Mouse (Mus musculus) kidney, postnatal 0 days (tissue): ENCODE measurements around the gene Mrpl45. TPM values are rescaled to one million over a fixed set of nuclear protein-coding genes. Genes with fewer than 3 reads are reported as not detected.

ENCODE experiments used
- ATAC-seq: fragments of 200-750 bp; cut with Nextera tagmentation; replicated peaks from 2 replicates; pipeline ENCODE4 v1.8.0; 2017; ENCODE audit warnings: low read depth, moderate number of reproducible peaks, moderate TSS enrichment, moderate library complexity; ENCODE audit not compliant: low FRiP score
- DNase-seq: peaks from one replicate; pipeline ENCODE4 v3.0.0-alpha.2; 2016; ENCODE audit warnings: low spot score
- H3K27ac ChIP-seq: fragments of 300-500 bp; sonication (generic); 2 replicates; pipeline ENCODE4 v1.5.1; 2014; ENCODE audit warnings: mild to moderate bottlenecking
- H3K27me3 ChIP-seq: fragments of 300-500 bp; sonication (generic); 2 replicates; pipeline ENCODE4 v1.6.1; 2014; ENCODE audit warnings: low read length, mixed read lengths; ENCODE audit not compliant: insufficient read depth
- H3K36me3 ChIP-seq: fragments of 300-500 bp; sonication (generic); 2 replicates; pipeline ENCODE4 v1.6.1; 2014; ENCODE audit warnings: low read length, mixed read lengths; ENCODE audit not compliant: insufficient read depth
- H3K4me1 ChIP-seq: fragments of 300-500 bp; sonication (generic); replicated peaks from 2 replicates; pipeline ENCODE4 v1.6.1; 2014; ENCODE audit warnings: antibody characterized with exemption, low read length, mixed read lengths; ENCODE audit not compliant: insufficient read depth
- H3K4me2 ChIP-seq: fragments of 300-500 bp; sonication (generic); 2 replicates; pipeline ENCODE4 v1.6.1; 2014; ENCODE audit warnings: mild to moderate bottlenecking, low read length, moderate library complexity, mixed read lengths
- H3K4me3 ChIP-seq: fragments of 300-500 bp; sonication (generic); replicated peaks from 2 replicates; pipeline ENCODE4 v1.5.1; 2014; ENCODE audit warnings: low read depth, low read length
- H3K9ac ChIP-seq: fragments of 300-500 bp; sonication (generic); 2 replicates; pipeline ENCODE4 v1.6.1; 2014; ENCODE audit warnings: low read depth, low read length
- H3K9me3 ChIP-seq: fragments of 300-500 bp; sonication (generic); replicated peaks from 2 replicates; pipeline ENCODE4 v1.6.1; 2016; ENCODE audit warnings: low read length, inconsistent platforms, mixed read lengths
- CTCF ChIP-seq: IDR thresholded peaks from 2 replicates; pipeline ENCODE4 v1.5.1; 2016; ENCODE audit warnings: antibody characterized with exemption, low read depth, mild to moderate bottlenecking, moderate library complexity
- WGBS: fragments of 180-500 bp; shearing (Covaris S2); extraction: QIAGEN DNeasy Blood & Tissue Kit; methylation state at CpG from one replicate; pipeline ENCODE4 v1.1.7; 2014; 5-methylcytosine and 5-hydroxymethylcytosine counted together
- polyA plus RNA-seq: library from polyadenylated mRNA; unstranded; fragments of >200 nt; fragmentation: Nextera tagmentation; extraction: Ambion mirVana; gene quantifications from 2 replicates; pipeline ENCODE4 v1.2.1, GENCODE M21; 2015

Gene Mrpl45
- polyA plus RNA-seq, 1 experiment from 2014 or later = 54.3 TPM

DNA sequence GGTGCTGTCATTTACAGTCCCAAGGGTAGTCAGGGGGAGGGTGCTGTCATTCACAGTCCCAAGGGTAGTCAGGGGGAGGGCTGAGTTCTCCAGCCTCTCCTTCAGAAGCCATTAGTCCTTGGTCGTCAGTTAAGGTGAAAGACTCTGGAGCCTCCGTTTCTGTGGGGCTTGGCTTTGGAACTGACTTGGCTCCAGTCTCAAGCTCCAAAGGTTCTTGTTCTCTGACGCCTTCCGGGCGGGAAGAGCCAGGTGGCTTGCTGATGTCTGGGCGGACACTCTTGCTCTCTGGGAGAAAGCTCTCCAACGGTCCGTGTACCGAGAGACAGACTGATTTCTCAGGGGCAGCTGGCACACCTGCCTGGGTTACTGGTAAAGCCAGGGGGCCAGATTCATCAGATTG lies 18.9 kb downstream of the Mrpl45 start:
- no peak for ATAC-seq
- H3K4me1 ChIP-seq = no peaks in the 10 kb centered on the region; the same call in 1 of the 2 replicates
- H3K4me2 ChIP-seq = no peak overlapping the region
- H3K36me3 ChIP-seq = peaks cover 6% of the 10 kb centered on the region; the same call in 1 of the 2 replicates
- DNase-seq = no peak
- no peaks in the 10 kb centered on the region for H3K27me3 ChIP-seq
- WGBS = 77% methylated on average over 9 of the region's 9 CpGs
- no peak overlapping the region for H3K27ac ChIP-seq
- H3K9ac ChIP-seq = no peak overlapping the region
- no peak overlapping the region for H3K4me3 ChIP-seq
- TF ChIP-seq CTCF = no peak
- no peaks in the 10 kb centered on the region for H3K9me3 ChIP-seq

DNA sequence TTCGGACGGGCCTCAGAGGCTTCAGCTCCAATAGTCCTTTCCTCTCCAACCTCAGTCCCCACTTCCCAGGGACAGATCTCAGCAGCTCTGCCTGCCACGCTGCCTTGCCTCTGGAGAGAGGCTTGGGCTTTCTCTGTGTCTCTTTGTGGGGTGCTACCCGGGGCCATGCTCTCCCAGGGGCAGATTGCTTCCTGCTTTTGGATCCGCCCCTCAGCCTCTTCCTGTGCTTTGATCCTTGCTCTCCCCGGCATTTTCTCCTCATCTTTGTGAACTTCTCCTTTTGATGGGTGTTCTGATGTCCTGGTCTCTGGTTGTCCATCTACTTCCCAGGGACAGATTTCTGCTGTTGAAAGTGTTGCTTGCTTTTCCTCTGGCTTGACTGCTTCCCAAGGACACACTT lies 20.7 kb downstream of the Mrpl45 start:
- H3K36me3 ChIP-seq = no peaks in the 10 kb centered on the region
- H3K9ac ChIP-seq = no peak overlapping the region; the same call in 1 of the 2 replicates
- no peak overlapping the region for H3K27ac ChIP-seq
- DNase-seq (no peak), ATAC-seq (no peak)
- no peak for TF ChIP-seq CTCF
- no peaks in the 10 kb centered on the region for H3K27me3 ChIP-seq
- H3K4me1 ChIP-seq = no peaks in the 10 kb centered on the region; the same call in 1 of the 2 replicates
- no peaks in the 10 kb centered on the region for H3K9me3 ChIP-seq
- no peak overlapping the region for H3K4me3 ChIP-seq
- no peak overlapping the region for H3K4me2 ChIP-seq
- WGBS = 45% methylated on average over 6 of the region's 6 CpGs

DNA sequence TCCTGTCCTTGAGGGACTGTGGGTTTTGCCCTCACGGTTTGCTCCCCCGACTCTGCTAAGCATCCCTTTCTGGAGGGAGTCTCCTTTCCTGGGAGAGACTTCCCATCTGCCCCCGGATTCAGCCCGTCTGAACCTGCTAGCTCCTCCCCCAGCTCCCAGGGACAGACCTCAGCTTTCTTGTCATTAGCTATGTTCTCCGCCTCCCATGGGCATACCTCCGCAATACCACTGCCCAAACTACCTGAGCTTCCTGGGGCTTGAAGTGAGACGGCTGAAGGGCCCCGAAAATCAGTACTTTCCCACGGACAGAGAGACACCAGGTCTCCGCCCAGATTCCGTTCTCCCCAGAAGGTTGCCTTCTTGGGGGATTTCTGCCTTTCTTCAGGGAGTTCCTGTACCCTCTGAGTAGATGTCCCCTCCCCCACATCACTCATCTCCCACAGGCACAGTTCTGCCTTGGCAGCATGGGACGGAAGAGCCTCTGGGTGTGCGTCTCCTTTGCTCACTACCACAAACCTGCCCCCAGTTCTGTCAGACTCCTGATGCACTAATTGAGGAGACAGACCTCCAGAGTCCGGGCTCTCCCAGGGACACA lies 21.3 kb downstream of the Mrpl45 start:
- Histone ChIP-seq H3K9ac (no peak overlapping the region; the same call in 1 of the 2 replicates), H3K27ac (no peak overlapping the region), H3K27me3 (no peaks in the 10 kb centered on the region), H3K9me3 (no peaks in the 10 kb centered on the region), H3K4me3 (no peak overlapping the region), H3K4me2 (no peak overlapping the region), H3K4me1 (no peaks in the 10 kb centered on the region; the same call in 1 of the 2 replicates), H3K36me3 (no peaks in the 10 kb centered on the region)
- TF ChIP-seq CTCF = no peak
- no peak for DNase-seq
- WGBS = 60% methylated on average over 14 of the region's 14 CpGs
- no peak for ATAC-seq

DNA sequence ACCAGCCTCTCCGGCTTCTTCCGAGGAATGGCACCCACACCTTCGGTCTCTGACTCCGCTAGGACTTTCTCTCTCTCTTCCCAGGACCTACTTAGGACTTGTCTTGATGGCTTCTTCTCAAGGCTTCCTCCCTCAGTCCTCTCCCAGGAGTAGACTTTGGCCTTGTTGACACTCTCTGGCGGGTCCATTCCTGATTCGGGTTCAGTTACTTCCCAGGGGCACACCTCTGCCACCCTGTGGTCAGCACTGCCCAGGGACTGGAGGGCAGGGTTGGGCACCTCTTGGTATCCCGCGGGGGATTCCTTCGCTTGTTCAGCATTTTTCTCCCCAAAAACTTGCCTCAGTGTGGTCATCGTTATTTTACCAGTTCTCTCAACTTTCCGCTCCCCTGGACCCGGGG lies 21.8 kb downstream of the Mrpl45 start:
- Histone ChIP-seq H3K9ac (no peak overlapping the region), H3K27me3 (no peaks in the 10 kb centered on the region), H3K4me3 (no peak overlapping the region), H3K36me3 (no peaks in the 10 kb centered on the region), H3K9me3 (no peaks in the 10 kb centered on the region), H3K4me1 (no peaks in the 10 kb centered on the region; the same call in 1 of the 2 replicates), H3K4me2 (no peak overlapping the region), H3K27ac (no peak overlapping the region)
- ATAC-seq = no peak
- TF ChIP-seq CTCF = no peak
- WGBS = 88% methylated on average over 12 of the region's 12 CpGs
- DNase-seq = no peak

DNA sequence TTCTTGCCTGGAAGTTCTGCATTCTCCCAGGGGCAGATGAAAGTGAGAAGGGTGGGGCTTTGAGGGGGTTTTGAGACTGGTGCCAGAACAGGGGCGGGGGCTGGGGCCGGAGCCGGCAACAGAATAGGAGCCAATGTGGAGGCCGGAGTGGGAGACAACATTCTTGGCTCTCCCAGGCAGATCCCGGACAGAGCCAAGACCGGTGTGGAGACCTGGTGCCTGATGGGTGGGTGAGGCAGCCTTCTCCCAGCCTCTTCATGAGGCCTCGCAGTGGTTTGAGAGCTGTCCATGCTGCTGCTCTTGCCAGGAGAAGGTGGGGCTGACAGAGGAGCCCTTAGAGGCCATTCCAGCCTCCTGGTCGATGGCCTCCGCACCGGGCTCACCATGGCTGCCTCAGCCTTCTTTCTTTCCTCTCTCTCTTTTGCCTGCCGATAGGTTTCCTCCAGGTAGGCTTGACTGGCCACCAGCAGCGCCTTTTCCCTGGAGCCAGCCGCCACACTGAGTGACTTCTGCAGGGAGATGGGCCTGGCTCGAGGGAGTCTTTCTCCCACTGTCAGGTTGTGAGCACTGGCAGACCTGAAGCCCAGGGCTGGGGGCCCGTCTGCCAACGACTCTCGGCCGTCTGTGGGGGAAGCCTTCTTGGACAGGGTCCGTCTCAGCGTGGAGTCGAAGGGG lies 22.9 kb downstream of the Mrpl45 start:
- Histone ChIP-seq H3K4me2 (peak overlapping the region; percentile 41), H3K4me3 (no peak overlapping the region; the same call in 1 of the 2 replicates), H3K9ac (0 out of 2 replicates have a peak overlapping the region, but pooled peaks have one; percentile 5), H3K9me3 (no peaks in the 10 kb centered on the region), H3K27ac (no peak overlapping the region), H3K4me1 (no peaks in the 10 kb centered on the region; the same call in 1 of the 2 replicates), H3K36me3 (no peaks in the 10 kb centered on the region), H3K27me3 (no peaks in the 10 kb centered on the region)
- whole genome bisulfite sequencing = 48% methylated on average over 21 of the region's 21 CpGs
- no peak for ATAC-seq
- TF ChIP-seq CTCF = no peak
- DNase-seq = no peak

DNA sequence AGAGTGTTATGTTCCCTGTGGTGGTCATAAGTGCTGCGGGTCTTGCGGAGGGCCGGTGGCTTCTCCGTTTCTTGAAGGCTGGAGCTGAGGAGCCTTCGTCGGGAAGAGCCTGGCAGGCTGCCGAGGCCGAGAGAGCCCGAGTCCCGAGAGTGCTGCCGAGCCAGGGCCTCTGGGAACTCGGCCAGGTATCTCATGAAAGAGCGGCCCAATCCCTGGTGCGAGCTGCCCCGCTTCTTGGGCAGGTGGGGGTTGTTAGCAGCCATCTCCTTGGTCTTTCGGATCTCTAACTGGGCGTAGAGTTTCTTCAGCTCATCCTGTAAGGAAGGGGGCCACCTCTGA lies 23.4 kb downstream of the Mrpl45 start:
- DNase-seq (peak; percentile 38), ATAC-seq (no peak)
- WGBS = 43% methylated on average over 17 of the region's 17 CpGs
- 0 out of 2 replicates have a peak overlapping the region, but pooled peaks have one; percentile 5 for H3K9ac ChIP-seq
- H3K4me2 ChIP-seq = peak overlapping the region; percentile 41
- no peaks in the 10 kb centered on the region for H3K36me3 ChIP-seq
- H3K4me1 ChIP-seq = peaks cover 2% of the 10 kb centered on the region; the same call in 1 of the 2 replicates
- H3K27ac ChIP-seq = no peak overlapping the region
- H3K4me3 ChIP-seq = no peak overlapping the region; the same call in 1 of the 2 replicates
- TF ChIP-seq CTCF = no peak
- H3K27me3 ChIP-seq = no peaks in the 10 kb centered on the region
- no peaks in the 10 kb centered on the region for H3K9me3 ChIP-seq
